Mouse (Mus musculus) liver, embryonic 14.5 days (tissue): ENCODE results near the gene Ssh3. TPM values are rescaled to one million over a fixed set of nuclear protein-coding genes. Genes with fewer than 3 reads are reported as not detected.
"Not testable (repeated sequence)": the region's sequence is repeated elsewhere in the genome, so short reads cannot be mapped to it uniquely, and the experiment has no call there.

Source experiments
- ATAC-seq: fragments of 200-750 bp; cut with Nextera tagmentation; 2 replicates; pipeline ENCODE4 v1.8.0; 2017; ENCODE audit warnings: moderate number of reproducible peaks, mild to moderate bottlenecking, moderate library complexity; ENCODE audit not compliant: insufficient read depth
- DNase-seq, 3 experiments: peaks; one replicate each; pipeline ENCODE4 v3.0.0-alpha.2; 2012 to 2013; ENCODE audit warnings: low read depth in 3 of 3, low spot score in 3 of 3
- H3K27ac ChIP-seq: fragments of 300-500 bp; sonication (generic); 2 replicates; pipeline ENCODE4 v1.5.1; 2014; ENCODE audit warnings: moderate library complexity, mild to moderate bottlenecking, control low read depth, inconsistent platforms
- H3K27me3 ChIP-seq: fragments of 300-500 bp; sonication (generic); 2 replicates; pipeline ENCODE4 v1.6.1; 2014; ENCODE audit warnings: mild to moderate bottlenecking, low read length, moderate library complexity; ENCODE audit not compliant: control insufficient read depth, insufficient read depth
- H3K36me3 ChIP-seq: fragments of 300-500 bp; sonication (generic); replicated peaks from 2 replicates; pipeline ENCODE4 v1.6.1; 2014; ENCODE audit warnings: low read depth; ENCODE audit not compliant: control insufficient read depth, insufficient read depth
- H3K4me1 ChIP-seq, 2 experiments: fragments of 200-500 bp in 1 of 2; fragments of 300-500 bp in 1 of 2; sonication (generic) in 1 of 2; replicated peaks; 2 replicates each; pipeline ENCODE4 v1.6.1; 2012 to 2014; ENCODE audit warnings: antibody characterized with exemption in 1 of 2, inconsistent platforms in 1 of 2, low read length in 1 of 2; ENCODE audit not compliant: control insufficient read depth in 2 of 2, insufficient read depth in 2 of 2
- H3K4me2 ChIP-seq: fragments of 300-500 bp; sonication (generic); 2 replicates; pipeline ENCODE4 v1.6.1; 2014; ENCODE audit warnings: low read depth, mild to moderate bottlenecking, control low read depth, moderate library complexity
- H3K4me3 ChIP-seq, 2 experiments: fragments of 200-500 bp in 1 of 2; fragments of 300-500 bp in 1 of 2; sonication (generic) in 1 of 2; 2 replicates each; pipeline ENCODE4 v1.5.1; 2012 to 2014; ENCODE audit warnings: low read depth in 2 of 2, low read length in 2 of 2, mild to moderate bottlenecking in 2 of 2, control low read depth in 1 of 2, inconsistent platforms in 1 of 2, moderate library complexity in 1 of 2; ENCODE audit not compliant: insufficient read depth in 1 of 2
- H3K9ac ChIP-seq: fragments of 300-500 bp; sonication (generic); replicated peaks from 2 replicates; pipeline ENCODE4 v1.6.1; 2014; ENCODE audit warnings: mild to moderate bottlenecking, control low read depth, moderate library complexity
- H3K9me3 ChIP-seq: fragments of 300-500 bp; sonication (generic); 2 replicates; pipeline ENCODE4 v1.6.1; 2016; ENCODE audit warnings: low read length, mixed read lengths; ENCODE audit not compliant: control insufficient read depth
- CTCF ChIP-seq: IDR thresholded peaks from 2 replicates; pipeline ENCODE4 v1.5.1; 2016; ENCODE audit warnings: antibody characterized with exemption, low read depth, control low read depth
- EP300 ChIP-seq: IDR thresholded peaks from 2 replicates; pipeline ENCODE4 v1.6.1; 2016; ENCODE audit warnings: antibody characterized with exemption, low read depth
- WGBS: fragments of 180-500 bp; shearing (Covaris S2); extraction: QIAGEN DNeasy Blood & Tissue Kit; methylation state at CpG from one replicate; pipeline ENCODE4 v1.1.7; 2014; ENCODE audit not compliant: insufficient replicate concordance; 5-methylcytosine and 5-hydroxymethylcytosine counted together
- polyA plus RNA-seq, 2 experiments: library from polyadenylated mRNA; depleted of rRNA in 1 of 2; stranded (reverse) in 1 of 2; unstranded in 1 of 2; fragments of >200 nt; fragmentation: Nextera tagmentation in 1 of 2; extraction: Ambion mirVana in 1 of 2; gene quantifications; 2 replicates each; pipeline versions ENCODE4 v1.2.1 to v1.2.3; 2012 to 2014

Gene Ssh3
- polyA plus RNA-seq, 2 experiments: 1.4 to 2.8 TPM

- peak overlapping the region in 1 of 2 experiments; percentile 23; a peak in 1 of 4 replicates for H3K4me3 ChIP-seq
- peaks cover 3 to 4% of the 10 kb centered on the region in 2 experiments; a peak in 3 of 4 replicates for H3K4me1 ChIP-seq
- no peaks in the 10 kb centered on the region for H3K36me3 ChIP-seq
- TF ChIP-seq CTCF (no peak), EP300 (no peak)
- no peak for ATAC-seq
- peak overlapping the region; percentile 92 for H3K4me2 ChIP-seq
- 35% methylated on average over 12 of the region's 12 CpGs for WGBS
- no peaks in the 10 kb centered on the region for H3K27me3 ChIP-seq
- H3K27ac ChIP-seq: no peak overlapping the region
- no peak for DNase-seq
- no peaks in the 10 kb centered on the region for H3K9me3 ChIP-seq
- H3K9ac ChIP-seq: no peak overlapping the region; the same call in 1 of the 2 replicates
Observed at GRCm38 (mm10) chr19:4257897-4258252, 11.1 kb downstream of the Ssh3 start.

DNA sequence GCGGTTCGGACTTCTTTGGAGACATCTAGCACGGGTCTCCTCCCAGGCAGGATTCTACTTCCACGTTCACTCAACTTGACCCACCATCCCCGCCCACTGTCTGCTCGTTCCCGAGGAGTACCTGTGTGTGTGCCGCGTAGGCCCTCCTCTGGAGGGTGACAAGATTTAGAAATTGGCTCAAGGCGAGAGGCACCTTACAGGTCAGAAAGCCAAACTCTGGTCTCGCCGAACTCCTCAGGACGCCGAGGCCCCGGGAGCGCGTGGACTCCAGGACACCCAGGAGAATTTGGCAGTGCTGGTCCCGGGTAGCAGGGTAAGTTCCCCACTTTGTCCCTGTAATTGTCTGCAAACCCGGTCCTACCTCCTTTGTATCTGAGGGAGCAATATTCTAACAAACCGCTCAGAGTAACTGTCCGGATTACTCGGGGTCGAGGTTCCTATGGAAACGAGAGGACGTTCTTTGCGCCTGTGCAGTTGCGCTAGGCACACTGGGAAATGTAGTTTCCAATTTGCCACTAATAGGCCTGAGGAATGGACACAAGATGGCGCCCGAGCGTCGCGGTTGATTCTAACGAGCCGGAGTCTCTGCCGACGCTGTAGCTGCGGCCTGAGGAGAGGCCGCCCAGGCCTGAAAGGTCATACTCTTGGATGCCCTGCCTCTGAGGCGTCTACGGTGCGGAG is 11.6 kb downstream of the Ssh3 start:
- peak overlapping the region; percentile 92 for H3K4me2 ChIP-seq
- H3K36me3 ChIP-seq: no peaks in the 10 kb centered on the region
- no peaks in the 10 kb centered on the region for H3K9me3 ChIP-seq
- H3K4me3 ChIP-seq: peak overlapping the region; percentile 62 to 79
- peak overlapping the region; percentile 44 for H3K9ac ChIP-seq
- H3K27ac ChIP-seq: no peak overlapping the region
- H3K4me1 ChIP-seq: peaks cover 3 to 4% of the 10 kb centered on the region in 2 experiments; a peak in 3 of 4 replicates
- DNase-seq (peak; percentile 84 to 88 (median 87)), ATAC-seq (peak; percentile 84)
- TF ChIP-seq CTCF (peak; percentile 96), EP300 (no peak)
- H3K27me3 ChIP-seq: no peaks in the 10 kb centered on the region
- WGBS: under 1% methylated on average over 41 of the region's 41 CpGs

- DNase-seq (no peak), ATAC-seq (no peak)
- peaks cover 3 to 4% of the 10 kb centered on the region in 2 experiments; a peak in 3 of 4 replicates for H3K4me1 ChIP-seq
- H3K27me3 ChIP-seq: no peaks in the 10 kb centered on the region
- no peak overlapping the region for H3K4me3 ChIP-seq
- no peak overlapping the region for H3K4me2 ChIP-seq
- no peak overlapping the region for H3K9ac ChIP-seq
- H3K9me3 ChIP-seq: no peaks in the 10 kb centered on the region
- TF ChIP-seq CTCF (peak; percentile 65), EP300 (no peak)
- 66% methylated on average over 11 of the region's 11 CpGs for WGBS
- no peak overlapping the region for H3K27ac ChIP-seq
- H3K36me3 ChIP-seq: no peaks in the 10 kb centered on the region
Observed at GRCm38 (mm10) chr19:4255583-4256162, 13.3 kb downstream of the Ssh3 start.

- Histone ChIP-seq H3K9me3 (no peaks in the 10 kb centered on the region), H3K4me1 (peaks cover 3 to 4% of the 10 kb centered on the region in 2 experiments; a peak in 3 of 4 replicates), H3K36me3 (no peaks in the 10 kb centered on the region), H3K27me3 (no peaks in the 10 kb centered on the region), H3K9ac (no peak overlapping the region), H3K4me3 (no peak overlapping the region), H3K27ac (no peak overlapping the region), H3K4me2 (no peak overlapping the region)
- DNase-seq (no peak), ATAC-seq (no peak)
- 75% methylated on average over 7 of the region's 7 CpGs for WGBS
- TF ChIP-seq EP300 (no peak), CTCF (no peak)
Observed at GRCm38 (mm10) chr19:4254230-4254629, 14.8 kb downstream of the Ssh3 start.

GRCm38 (mm10) chr19:4248683-4249082 is 20.3 kb downstream of the Ssh3 start:
- H3K9ac ChIP-seq, H3K4me1 ChIP-seq, H3K36me3 ChIP-seq, DNase-seq, ATAC-seq, H3K4me3 ChIP-seq, H3K27me3 ChIP-seq, H3K27ac ChIP-seq, H3K4me2 ChIP-seq, H3K9me3 ChIP-seq: not testable (repeated sequence)
- 66% methylated on average over 1 of the region's 1 CpGs for WGBS
